Mouse (Mus musculus) v-Abl transformed pro-B cells (cell line): ENCODE results near the gene Hectd4.

Source experiments
- in situ Hi-C, 2 experiments: fragments of 400-800 bp; cut with MboI; formaldehyde crosslinking; loops; one replicate each; pipeline ENCODE4 v1.15.1; 2025; ENCODE audit not compliant: unreplicated experiment in 2 of 2

Hectd4 gene

DNA sequence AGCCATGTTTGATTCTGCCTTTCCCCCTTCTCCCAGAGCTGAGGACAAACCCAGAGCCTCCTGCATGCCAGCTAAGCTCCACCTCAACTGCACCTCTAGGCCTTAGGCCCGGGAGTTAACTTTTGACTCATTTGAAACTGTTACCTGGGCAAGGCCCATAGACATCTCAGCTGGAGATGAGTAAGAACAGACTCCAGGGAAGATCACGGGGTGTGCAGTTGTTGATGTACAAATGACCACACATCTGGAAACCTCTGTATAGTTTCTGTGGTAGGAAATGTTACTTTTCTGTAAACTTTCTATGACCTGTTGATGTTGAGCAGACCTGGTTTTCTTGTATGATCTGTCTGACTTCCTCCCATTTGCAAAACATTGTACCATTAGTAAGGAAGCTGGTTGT is 9.2 kb downstream of the Hectd4 start:
- in situ Hi-C loops = no loop called here

DNA sequence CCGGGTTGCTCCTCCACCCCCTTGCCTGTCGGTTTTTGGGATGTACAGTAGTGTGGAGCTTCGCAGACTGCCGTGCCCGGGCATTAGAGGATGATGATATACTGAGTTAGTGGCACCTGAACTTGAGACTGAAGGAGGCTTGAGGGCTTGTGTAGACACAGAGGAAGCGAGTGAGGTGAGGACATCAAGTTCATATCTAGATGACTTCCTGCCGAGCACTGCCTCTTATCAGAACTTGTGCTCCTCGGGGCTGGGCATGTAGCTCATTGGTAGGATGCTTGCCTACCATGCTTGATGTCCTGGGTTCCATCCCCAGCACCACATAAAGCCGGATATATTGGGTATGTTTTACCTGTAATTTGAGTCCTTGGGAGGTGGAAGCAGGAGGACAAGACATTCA is 10.8 kb downstream of the Hectd4 start:
- in situ Hi-C loops = no loop called here

GRCm38 (mm10) chr5:121232789-121233188 is 12.8 kb downstream of the Hectd4 start:
- in situ Hi-C loops = no loop called here

DNA sequence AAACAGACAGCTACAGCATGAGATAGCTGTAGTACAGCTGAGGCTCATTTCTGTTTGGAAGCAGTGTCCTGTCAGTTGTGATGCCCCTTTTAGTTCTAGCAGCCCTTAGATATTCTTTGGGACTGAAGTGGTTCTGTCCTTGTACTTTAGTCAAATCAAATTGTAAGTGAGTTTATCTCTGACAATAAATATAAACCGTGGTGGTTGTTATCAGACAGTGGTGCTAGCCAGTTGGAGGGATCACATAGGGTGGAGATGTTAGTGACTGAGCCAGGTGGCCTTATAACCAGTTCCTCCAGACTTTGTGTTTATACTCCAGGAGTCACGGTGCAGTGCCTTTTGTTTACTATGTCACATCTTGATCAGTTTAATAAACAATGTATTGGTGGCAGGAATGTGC is 13.7 kb downstream of the Hectd4 start:
- in situ Hi-C loops = no loop called here

DNA sequence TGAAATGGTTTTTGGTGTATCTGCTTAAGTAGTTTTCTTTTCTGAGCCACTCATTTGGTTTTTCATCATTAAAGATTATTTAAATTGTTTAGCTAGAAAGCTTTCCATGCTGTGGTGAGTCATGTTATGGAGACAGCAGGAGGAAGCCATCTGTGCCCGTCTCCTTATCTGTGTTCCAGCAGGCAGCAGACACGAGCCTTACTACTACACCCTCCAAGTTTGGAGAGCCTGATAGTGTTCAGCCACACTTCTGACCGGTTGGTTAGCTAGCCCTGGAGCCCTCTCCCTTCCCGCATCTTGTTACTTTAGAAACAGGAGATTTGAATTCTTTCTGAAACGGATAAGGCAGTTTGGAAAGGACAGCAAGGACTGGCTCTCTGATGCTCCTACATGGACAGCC is 16.2 kb downstream of the Hectd4 start:
- in situ Hi-C loops = no loop called here

GRCm38 (mm10) chr5:121238208-121238607 is 18.2 kb downstream of the Hectd4 start:
- in situ Hi-C loops = no loop called here

GRCm38 (mm10) chr5:121239846-121240245 is 19.8 kb downstream of the Hectd4 start:
- in situ Hi-C loops = no loop called here

- in situ Hi-C loops = no loop called here
Measured at GRCm38 (mm10) chr5:121241182-121241581, 21.2 kb downstream of the Hectd4 start.

- in situ Hi-C loops = no loop called here
Measured at GRCm38 (mm10) chr5:121242261-121242660, 22.2 kb downstream of the Hectd4 start.

- in situ Hi-C loops = no loop called here
Measured at GRCm38 (mm10) chr5:121242701-121243100, 22.7 kb downstream of the Hectd4 start.

DNA sequence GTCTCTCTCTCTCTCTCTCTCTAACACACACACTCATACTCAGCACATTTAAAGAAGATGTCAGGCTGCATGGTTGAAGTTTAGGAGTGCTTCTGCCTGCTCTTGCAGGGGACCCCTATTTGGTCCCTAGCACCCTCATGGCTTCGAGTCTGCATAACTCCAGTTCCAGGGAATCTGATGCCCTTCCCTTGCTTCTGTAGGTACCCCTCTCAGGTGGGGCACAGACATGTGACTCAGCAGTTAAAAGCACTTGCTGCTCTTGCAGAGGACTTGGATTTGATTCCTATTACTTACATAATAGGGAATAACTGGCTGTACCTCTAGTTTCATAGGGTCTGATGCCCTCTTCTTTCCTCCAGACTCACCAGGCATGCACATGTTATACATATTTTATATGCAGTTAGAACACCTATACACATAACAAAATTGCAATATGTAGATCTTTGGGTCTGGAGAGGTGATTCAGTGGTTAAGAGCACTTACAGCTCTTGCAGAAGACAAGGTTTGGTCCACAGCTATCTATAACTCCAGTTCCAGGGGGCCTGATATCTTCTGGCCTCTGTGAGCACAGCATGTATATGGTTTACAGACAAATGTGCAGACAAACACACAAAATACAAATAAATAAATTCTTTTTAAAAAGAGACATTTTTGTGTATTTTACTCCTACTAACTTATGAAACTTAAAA is 23.8 kb downstream of the Hectd4 start:
- in situ Hi-C loops = no loop called here

DNA sequence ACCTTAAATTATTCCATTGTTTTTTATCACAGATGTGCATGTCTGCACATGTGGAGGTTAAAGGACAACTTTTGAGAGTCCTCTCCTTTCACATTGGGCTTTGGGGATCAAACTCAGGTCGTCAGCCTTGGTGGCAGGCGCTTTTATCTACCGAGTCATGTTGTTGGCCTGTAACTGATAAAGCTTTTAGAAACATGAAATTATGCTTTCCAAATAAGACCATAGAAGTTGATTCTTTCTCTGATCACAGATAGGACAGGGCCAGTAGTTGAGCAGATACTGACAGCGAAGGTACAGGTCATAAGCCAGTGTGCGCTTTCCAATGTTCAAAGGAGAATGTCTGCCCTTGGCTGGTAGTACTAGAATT is 24.3 kb downstream of the Hectd4 start:
- in situ Hi-C loops = no loop called here

- in situ Hi-C loops = no loop called here
Measured at GRCm38 (mm10) chr5:121245201-121245600, 25.2 kb downstream of the Hectd4 start.

GRCm38 (mm10) chr5:121248766-121249394 is 28.9 kb downstream of the Hectd4 start:
- in situ Hi-C loops = no loop called here

- in situ Hi-C loops = no loop called here
Measured at GRCm38 (mm10) chr5:121249693-121250092, 29.7 kb downstream of the Hectd4 start.

DNA sequence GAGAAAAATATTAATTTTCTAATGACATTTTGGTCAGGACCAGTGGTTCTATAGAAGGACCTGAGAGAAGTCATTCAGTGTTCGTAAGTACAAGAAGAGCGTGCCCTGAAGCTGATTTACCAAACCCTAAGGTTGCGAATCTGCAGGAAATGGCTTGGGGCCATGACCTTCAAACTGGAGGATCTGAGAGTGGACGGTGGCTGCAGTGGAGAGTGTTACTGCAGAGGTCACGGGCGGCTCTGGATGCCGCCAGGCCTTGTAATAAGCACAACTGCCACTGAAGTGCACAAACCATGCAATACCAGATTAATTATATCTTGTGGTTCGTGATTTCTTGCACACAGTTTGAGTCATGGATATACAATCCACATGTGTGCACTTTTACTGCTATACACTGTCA is 31.8 kb downstream of the Hectd4 start:
- in situ Hi-C loops = no loop called here

DNA sequence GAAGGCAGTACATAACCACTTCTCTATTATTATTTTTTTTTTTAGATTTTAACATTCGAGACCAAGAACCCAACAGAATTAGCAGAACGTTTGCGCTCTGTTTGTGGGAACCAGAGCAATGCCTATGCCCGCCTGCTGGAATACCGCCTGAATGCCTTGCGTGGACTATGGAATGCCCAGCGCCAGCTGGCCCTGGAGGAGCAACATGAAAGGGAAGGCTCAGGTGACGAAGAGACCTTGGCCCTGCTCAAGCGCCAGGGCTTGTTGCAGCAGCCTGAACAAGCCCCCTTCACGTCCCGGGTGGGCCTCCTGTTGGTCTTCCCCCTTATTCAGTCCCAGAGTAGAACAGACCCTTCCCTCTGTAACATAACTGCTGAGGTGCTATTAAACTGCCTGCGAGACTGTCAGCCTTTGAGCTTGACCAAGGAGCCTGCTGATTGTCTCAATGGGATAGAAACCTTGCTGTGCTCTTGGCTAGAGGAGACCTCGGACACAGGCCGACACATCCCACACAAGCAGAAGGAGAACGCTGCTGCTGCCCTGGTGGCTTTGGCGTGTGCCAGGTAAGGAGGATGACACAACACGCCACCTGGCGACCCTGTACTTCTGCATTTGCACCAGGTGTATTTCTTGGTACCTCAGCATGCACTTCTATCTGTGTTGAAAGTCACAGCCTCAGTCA is 33.9 kb downstream of the Hectd4 start:
- in situ Hi-C loops = no loop called here

DNA sequence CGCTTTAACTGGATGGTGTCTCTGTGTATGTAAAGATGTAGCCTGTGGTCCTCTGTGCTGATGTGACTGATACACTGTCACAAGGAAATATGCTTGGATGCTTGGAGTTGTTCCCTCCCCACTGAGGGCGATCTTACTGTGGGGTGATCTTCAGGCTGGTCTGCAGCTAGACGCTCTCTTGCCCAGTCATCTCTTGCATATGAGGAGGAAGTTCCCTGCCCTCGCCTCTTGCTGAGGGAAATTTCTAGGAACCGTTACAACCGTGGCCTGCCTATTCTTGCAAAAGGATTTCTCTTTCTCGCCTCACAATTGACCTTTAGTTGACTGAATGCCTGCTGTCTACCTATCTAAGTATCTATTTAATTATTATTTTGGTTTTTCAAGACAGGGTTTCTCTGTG is 35.0 kb downstream of the Hectd4 start:
- in situ Hi-C loops = no loop called here

DNA sequence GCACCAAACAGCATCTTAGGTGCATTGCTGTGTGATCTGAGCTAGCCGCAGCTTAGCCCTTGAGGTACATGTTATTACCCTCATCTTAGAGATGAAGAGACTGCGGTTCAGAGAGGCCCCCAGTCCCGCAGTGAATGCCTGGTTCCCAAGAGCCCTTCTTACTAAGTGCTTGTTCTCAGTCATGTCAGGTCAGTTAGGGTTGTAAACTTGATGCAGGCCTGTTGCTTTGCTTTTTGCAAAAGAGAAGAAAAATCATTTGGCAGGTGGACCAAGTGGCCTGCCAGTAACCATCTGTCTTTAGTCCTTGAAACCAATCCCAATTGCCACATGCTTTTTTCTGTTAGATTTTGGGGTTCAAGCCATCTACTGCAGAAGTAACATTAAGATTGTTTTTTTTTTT is 41.8 kb downstream of the Hectd4 start:
- in situ Hi-C loops = no loop called here

DNA sequence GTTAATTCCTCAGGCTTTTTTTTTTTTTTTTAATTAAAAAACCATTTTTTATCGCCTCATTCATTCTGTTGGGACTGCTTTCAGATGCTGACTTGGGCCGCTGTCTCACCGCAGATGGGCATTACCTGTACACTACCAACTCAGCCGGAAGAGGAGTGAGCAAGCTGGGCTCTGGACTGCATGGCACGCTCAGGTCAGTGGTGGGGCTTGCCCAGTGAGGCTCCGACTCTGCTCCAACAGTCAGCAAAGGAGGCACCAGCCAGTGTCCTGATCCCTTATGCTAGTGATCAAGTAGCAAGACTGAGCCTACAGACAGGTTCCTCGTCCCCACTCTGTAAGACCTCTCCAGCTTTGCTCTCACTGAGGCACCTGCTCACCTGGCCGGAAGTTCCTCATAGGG is 42.4 kb downstream of the Hectd4 start:
- in situ Hi-C loops = no loop called here

DNA sequence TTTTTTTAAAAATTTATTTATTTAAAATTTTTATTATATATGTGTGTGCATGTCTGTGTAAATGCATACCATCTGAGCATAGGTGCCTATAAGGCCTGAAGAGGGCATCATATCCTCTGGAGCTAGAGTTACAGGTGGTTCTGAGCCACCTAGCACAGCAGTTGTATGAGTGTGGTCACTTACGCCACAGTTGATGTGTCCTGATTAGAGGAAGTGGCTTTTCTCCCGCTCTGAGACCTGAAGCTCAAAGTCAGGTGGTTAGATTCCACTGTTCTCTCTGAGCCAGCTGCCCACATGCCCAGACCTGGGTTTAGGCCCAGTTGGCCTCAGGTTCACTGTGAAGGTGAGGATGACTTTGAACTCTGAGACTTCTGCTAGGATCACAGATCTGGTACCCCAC is 44.6 kb downstream of the Hectd4 start:
- in situ Hi-C loops = no loop called here
